Mouse (Mus musculus) stomach, adult 2 months (tissue): ENCODE data around the gene Cldn14. TPM values are rescaled to one million over a fixed set of nuclear protein-coding genes. Genes with fewer than 3 reads are reported as not detected.

Experiments
- polyA plus RNA-seq: library from polyadenylated mRNA; depleted of rRNA; stranded (reverse); fragments of >200 nt; gene quantifications from 2 replicates; pipeline ENCODE4 v1.2.3, GENCODE M21; 2012; rRNA removed

Cldn14 gene
- 0.52 TPM in 1 of 2 replicates, not detected in the other for polyA plus RNA-seq

GRCm38 (mm10) chr16:94008737-94009136 lies at the start of gene Cldn14:
Gene Cldn14, minus strand, starts transcription at chr16:94008837.

GRCm38 (mm10) chr16:93883423-93884085 lies 125.1 kb downstream of the Cldn14 start, which contains the start of gene Chaf1b:
Gene Chaf1b, plus strand, starts transcription at chr16:93883901.

Other genes starting within 250 kb of the Cldn14 start
- gene Morc3, start 176.7 kb downstream of the Cldn14 start, polyA plus RNA-seq = 0.31 and 0.71 TPM in 2 replicates
- 1.1 and 1.7 TPM in 2 replicates for gene Chaf1b, start 124.9 kb downstream of the Cldn14 start, polyA plus RNA-seq
- 2.4 and 2.7 TPM in 2 replicates for gene Sim2, start 76.1 kb upstream of the Cldn14 start, polyA plus RNA-seq